Mouse (Mus musculus): ENCODE results near the gene Wwc2. TPM values are rescaled to one million over a fixed set of nuclear protein-coding genes. Genes with fewer than 3 reads are reported as not detected.

The Wwc2 gene
- total RNA-seq, 2 experiments from 2014 or later, result 24.4 to 24.8 TPM

- H3K27ac ChIP-seq, result no peak overlapping the region
- intact Hi-C loops (cut with DNase I), result no loop called here
- TF ChIP-seq CTCF (IDR thresholded peaks at IDR 0.05), result no peak
- no peak for DNase-seq (ENCODE audit: extremely low spot score in 1 of 2, low spot score in 2 of 2)
- no peak overlapping the region for H3K4me3 ChIP-seq
Measured at GRCm38 (mm10) chr8:47888841-47889570, 101.7 kb downstream of the Wwc2 start.

- intact Hi-C loops (cut with DNase I), result no loop called here
- DNase-seq (ENCODE audit: extremely low spot score in 1 of 2, low spot score in 2 of 2), result no peak
- TF ChIP-seq CTCF (IDR thresholded peaks at IDR 0.05), result no peak
Measured at GRCm38 (mm10) chr8:47884306-47884705, 106.4 kb downstream of the Wwc2 start.

GRCm38 (mm10) chr8:47883739-47884138, 107.0 kb downstream of the Wwc2 start:
- no peak overlapping the region for H3K4me3 ChIP-seq
- intact Hi-C loops (cut with DNase I), result no loop called here
- H3K27ac ChIP-seq, result no peak overlapping the region
- no peak for DNase-seq (ENCODE audit: extremely low spot score in 1 of 2, low spot score in 2 of 2)
- no peak for TF ChIP-seq CTCF (IDR thresholded peaks at IDR 0.05)

More at GRCm38 (mm10) chr8:47884306-47884705, 106.4 kb downstream of the Wwc2 start:
- H3K4me3 ChIP-seq, result no peak overlapping the region
- H3K27ac ChIP-seq, result no peak overlapping the region

GRCm38 (mm10) chr8:47878516-47878915, 112.2 kb downstream of the Wwc2 start:
- Histone ChIP-seq H3K4me3 (no peak overlapping the region), H3K27ac (no peak overlapping the region)
- TF ChIP-seq CTCF (IDR thresholded peaks at IDR 0.05), result no peak
- intact Hi-C loops (cut with DNase I), result loop anchor here (10.0 kb wide), 1 partner anchor 1826 kb away; no protein-coding TSS in a partner anchor
- DNase-seq (ENCODE audit: extremely low spot score in 1 of 2, low spot score in 2 of 2), result no peak

GRCm38 (mm10) chr8:47875865-47876264, 114.9 kb downstream of the Wwc2 start:
- TF ChIP-seq CTCF (IDR thresholded peaks at IDR 0.05), result no peak

GRCm38 (mm10) chr8:47874497-47875178, 116.1 kb downstream of the Wwc2 start:
- no peak for TF ChIP-seq CTCF (IDR thresholded peaks at IDR 0.05)
- Histone ChIP-seq H3K27ac (no peak overlapping the region), H3K4me3 (no peak overlapping the region)
- intact Hi-C loops (cut with DNase I), result loop anchor here (5.0 to 10.0 kb wide), 2 partner anchors 223 to 1830 kb away; partner anchors contain the start of gene Dctd
- DNase-seq (ENCODE audit: extremely low spot score in 1 of 2, low spot score in 2 of 2), result no peak

More at GRCm38 (mm10) chr8:47875865-47876264, 114.9 kb downstream of the Wwc2 start:
- Histone ChIP-seq H3K4me3 (no peak overlapping the region), H3K27ac (no peak overlapping the region)
- DNase-seq (ENCODE audit: extremely low spot score in 1 of 2, low spot score in 2 of 2), result no peak
- intact Hi-C loops (cut with DNase I), result loop anchor here (10.0 kb wide), 1 partner anchor 1829 kb away; no protein-coding TSS in a partner anchor

GRCm38 (mm10) chr8:47872361-47873107, 118.2 kb downstream of the Wwc2 start:
- DNase-seq (ENCODE audit: extremely low spot score in 1 of 2, low spot score in 2 of 2), result peak in 1 of 2 experiments; percentile 52
- Histone ChIP-seq H3K27ac (no peak overlapping the region), H3K4me3 (no peak overlapping the region)
- intact Hi-C loops (cut with DNase I), result loop anchor here (1.0 to 10.0 kb wide), 4 partner anchors 78 to 1832 kb away; partner anchors contain the start of gene Dctd
- TF ChIP-seq CTCF (IDR thresholded peaks at IDR 0.05), result peak; percentile 99

- Histone ChIP-seq H3K27ac (no peak overlapping the region), H3K4me3 (no peak overlapping the region)
- TF ChIP-seq CTCF (IDR thresholded peaks at IDR 0.05), result peak; percentile 97
- peak; percentile 83 to 94 for DNase-seq (ENCODE audit: extremely low spot score in 1 of 2, low spot score in 2 of 2)
- intact Hi-C loops (cut with DNase I), result loop anchor here (1.0 to 5.0 kb wide), 2 partner anchors 149 to 1960 kb away; no protein-coding TSS in a partner anchor
Measured at GRCm38 (mm10) chr8:47867067-47867466, 123.7 kb downstream of the Wwc2 start.

GRCm38 (mm10) chr8:47866568-47866967, 124.2 kb downstream of the Wwc2 start:
- no peak for TF ChIP-seq CTCF (IDR thresholded peaks at IDR 0.05)
- H3K4me3 ChIP-seq, result no peak overlapping the region
- H3K27ac ChIP-seq, result no peak overlapping the region
- DNase-seq (ENCODE audit: extremely low spot score in 1 of 2, low spot score in 2 of 2), result no peak
- intact Hi-C loops (cut with DNase I), result loop anchor here (5.0 kb wide), 1 partner anchor 1961 kb away; no protein-coding TSS in a partner anchor

GRCm38 (mm10) chr8:47859259-47859658, 131.5 kb downstream of the Wwc2 start:
- peak overlapping the region; percentile 17; the same call in 1 of the 2 replicates for H3K4me3 ChIP-seq
- intact Hi-C loops (cut with DNase I), result no loop called here
- peak overlapping the region; percentile 9 for H3K27ac ChIP-seq
- no peak for TF ChIP-seq CTCF (IDR thresholded peaks at IDR 0.05)
- no peak for DNase-seq (ENCODE audit: extremely low spot score in 1 of 2, low spot score in 2 of 2)

- H3K4me3 ChIP-seq, result no peak overlapping the region
- no peak overlapping the region for H3K27ac ChIP-seq
- intact Hi-C loops (cut with DNase I), result no loop called here
- DNase-seq (ENCODE audit: extremely low spot score in 1 of 2, low spot score in 2 of 2), result no peak
- TF ChIP-seq CTCF (IDR thresholded peaks at IDR 0.05), result no peak
Measured at GRCm38 (mm10) chr8:47853356-47853755, 137.4 kb downstream of the Wwc2 start.

Data from left cerebral cortex, adult 2 months (tissue).